Comparison of ENCODE assay signal across 13 mouse cellular contexts in the genomic region with DNA sequence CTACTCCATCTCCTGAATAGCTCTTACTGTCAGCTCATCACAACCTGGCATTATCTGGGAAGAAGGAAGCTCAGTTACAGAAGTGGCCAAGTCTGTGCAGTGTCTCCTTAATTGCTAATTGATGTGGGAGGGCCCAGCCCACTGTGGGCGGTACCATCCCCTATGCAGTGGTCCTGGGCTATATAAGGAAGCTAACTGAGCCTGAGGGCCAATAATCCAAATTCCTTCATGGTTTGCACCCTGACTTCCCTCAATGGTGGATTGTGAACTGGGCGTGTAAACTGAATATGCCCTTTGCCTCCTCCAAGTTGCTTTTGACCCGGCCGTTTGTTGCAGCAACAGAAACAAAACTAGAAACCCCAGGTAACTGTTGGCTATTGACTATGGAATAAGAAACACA. TPM values are rescaled to one million over a fixed set of nuclear protein-coding genes. Genes with fewer than 3 reads are reported as not detected.
A peak's percentile ranks its signal among the peaks of the same experiment; 100 is the strongest.
DNase-seq lines count a peak whose midpoint lies in the region; ATAC-seq and TF ChIP-seq lines count a peak whose summit lies in the region.
"Had no signal": no experiment of that assay in that cellular context is flagged by ENCODE, and none has a peak within 500 bp of the region (broad histone marks: within the 10 kb centered on the region; RNA-seq: fewer than 3 reads in every experiment).

No protein-coding gene starts in this region.

- peaks cover 5% of the 10 kb centered on the region for H3K4me1 ChIP-seq in forebrain, postnatal 0 days (ENCODE audit: insufficient read depth)
- H3K4me1 ChIP-seq in midbrain, embryonic 11.5 days (ENCODE audit: control insufficient read depth, insufficient read depth, low read length), result peaks cover 8% of the 10 kb centered on the region

- no peaks in the 10 kb centered on the region for H3K9me3 ChIP-seq in forebrain, postnatal 0 days (ENCODE audit: low read length)
- no peaks in the 10 kb centered on the region; the same call in 1 of the 2 replicates for H3K9me3 ChIP-seq in midbrain, embryonic 11.5 days (ENCODE audit: control insufficient read depth, low read length)
- H3K9me3 ChIP-seq: limb, embryonic 12.5 days had no signal

- H3K27ac ChIP-seq in forebrain, postnatal 0 days (ENCODE audit: low read depth, low read length), result peak overlapping the region; percentile 76
- peak overlapping the region; percentile 55 for H3K27ac ChIP-seq in midbrain, embryonic 11.5 days (ENCODE audit: low read depth, low read length)
- H3K27ac ChIP-seq: limb, embryonic 12.5 days had no signal

- intact Hi-C loops in left cerebral cortex, postnatal 36 days (cut with DNase I), result no loop called here

- H3K27me3 ChIP-seq in forebrain, postnatal 0 days (ENCODE audit: insufficient read depth, low read length), result no peaks in the 10 kb centered on the region
- H3K27me3 ChIP-seq in midbrain, embryonic 11.5 days (ENCODE audit: control insufficient read depth, insufficient read depth, low read length), result no peaks in the 10 kb centered on the region
- H3K27me3 ChIP-seq: limb, embryonic 12.5 days had no signal

- H3K9ac ChIP-seq in forebrain, postnatal 0 days, result no peak overlapping the region
- H3K9ac ChIP-seq in midbrain, embryonic 11.5 days (ENCODE audit: low read length), result no peak overlapping the region
- H3K9ac ChIP-seq: limb, embryonic 12.5 days had no signal

- H3K4me3 ChIP-seq in forebrain, postnatal 0 days (ENCODE audit: low read depth, low read length), result no peak overlapping the region
- H3K4me3 ChIP-seq in midbrain, embryonic 11.5 days (ENCODE audit: low read depth, low read length), result no peak overlapping the region

- no peaks in the 10 kb centered on the region for H3K36me3 ChIP-seq in forebrain, postnatal 0 days (ENCODE audit: insufficient read depth)
- H3K36me3 ChIP-seq in midbrain, embryonic 11.5 days (ENCODE audit: control insufficient read depth, insufficient read depth, low read length), result no peaks in the 10 kb centered on the region
- H3K36me3 ChIP-seq: limb, embryonic 12.5 days had no signal

- no peak for TF ChIP-seq CTCF in forebrain, postnatal 0 days (IDR thresholded peaks at IDR 0.05; ENCODE audit: low read depth)

- ATAC-seq in forebrain, postnatal 0 days, result no peak
- no peak for ATAC-seq in midbrain, embryonic 11.5 days (ENCODE audit: low FRiP score)

- WGBS in forebrain, postnatal 0 days, result 67% methylated on average over 4 of the region's 4 CpGs
- 95% methylated on average over 4 of the region's 4 CpGs for WGBS in midbrain, embryonic 11.5 days

- DNase-seq in retina, postnatal 1 day, result peak; percentile 16
- no peak for DNase-seq in retina, embryonic 14.5 days (ENCODE audit: low spot score)
- no peak for DNase-seq in forebrain, postnatal 0 days
- DNase-seq in midbrain, embryonic 11.5 days (ENCODE audit: low spot score, missing footprints), result peak; percentile 84
- DNase-seq in right cerebral cortex, postnatal 14 days, result no peak
- no peak for DNase-seq in B cell, adult 2 months
- no peak for DNase-seq in left cerebral cortex, postnatal 36 days (ENCODE audit: low spot score in 2 of 2)
- DNase-seq: adrenal gland, postnatal 36 days; cerebellum, adult 11-12 months; right cerebral cortex, postnatal 25 days had no signal

- 0 out of 2 replicates have a peak overlapping the region, but pooled peaks have one; percentile 49 for H3K4me2 ChIP-seq in forebrain, postnatal 0 days (ENCODE audit: low read depth)
- no peak overlapping the region for H3K4me2 ChIP-seq in midbrain, embryonic 11.5 days

RNA-seq across cellular contexts. Expression of a gene that starts 57.8 kb away (rescaled TPM):
- total RNA-seq in forebrain, postnatal 0 days (2014; rRNA removed), result 0.38 and 2.2 TPM in 2 replicates
- polyA plus RNA-seq in forebrain, postnatal 0 days (2015; fragmentation: Nextera tagmentation; extraction: Ambion mirVana), result 0.08 and 0.25 TPM in 2 replicates
- 3.1 TPM in 2 replicates for polyA plus RNA-seq in midbrain, embryonic 11.5 days (2014; fragmentation: Nextera tagmentation; extraction: Ambion mirVana)
- under 1 TPM; 0.27 to 0.29 TPM for total RNA-seq in left cerebral cortex, postnatal 36 days (2021)
- total RNA-seq: adrenal gland, postnatal 36 days; gastrocnemius, postnatal 4 days; heart, postnatal 25 days had no signal

Comparison
In these comparisons a context has a peak if more than half of its experiments do, and no peak if none do; other contexts are left out.
1. DNase-seq: peak in retina, postnatal 1 day (single experiment) and midbrain, embryonic 11.5 days (single experiment); none in retina, embryonic 14.5 days (single experiment), forebrain, postnatal 0 days (single experiment), right cerebral cortex, postnatal 14 days (single experiment), B cell, adult 2 months (0 of 2) and left cerebral cortex, postnatal 36 days (0 of 2).